Mouse (Mus musculus): Measurements from ENCODE around the gene Ankrd45. TPM values are rescaled to one million over a fixed set of nuclear protein-coding genes. Genes with fewer than 3 reads are reported as not detected.
"Not testable (repeated sequence)": the region's sequence is repeated elsewhere in the genome, so short reads cannot be mapped to it uniquely, and the experiment has no call there.

Ankrd45 gene
- polyA plus RNA-seq, 1 experiment from 2014 or later: 27.1 TPM

DNA sequence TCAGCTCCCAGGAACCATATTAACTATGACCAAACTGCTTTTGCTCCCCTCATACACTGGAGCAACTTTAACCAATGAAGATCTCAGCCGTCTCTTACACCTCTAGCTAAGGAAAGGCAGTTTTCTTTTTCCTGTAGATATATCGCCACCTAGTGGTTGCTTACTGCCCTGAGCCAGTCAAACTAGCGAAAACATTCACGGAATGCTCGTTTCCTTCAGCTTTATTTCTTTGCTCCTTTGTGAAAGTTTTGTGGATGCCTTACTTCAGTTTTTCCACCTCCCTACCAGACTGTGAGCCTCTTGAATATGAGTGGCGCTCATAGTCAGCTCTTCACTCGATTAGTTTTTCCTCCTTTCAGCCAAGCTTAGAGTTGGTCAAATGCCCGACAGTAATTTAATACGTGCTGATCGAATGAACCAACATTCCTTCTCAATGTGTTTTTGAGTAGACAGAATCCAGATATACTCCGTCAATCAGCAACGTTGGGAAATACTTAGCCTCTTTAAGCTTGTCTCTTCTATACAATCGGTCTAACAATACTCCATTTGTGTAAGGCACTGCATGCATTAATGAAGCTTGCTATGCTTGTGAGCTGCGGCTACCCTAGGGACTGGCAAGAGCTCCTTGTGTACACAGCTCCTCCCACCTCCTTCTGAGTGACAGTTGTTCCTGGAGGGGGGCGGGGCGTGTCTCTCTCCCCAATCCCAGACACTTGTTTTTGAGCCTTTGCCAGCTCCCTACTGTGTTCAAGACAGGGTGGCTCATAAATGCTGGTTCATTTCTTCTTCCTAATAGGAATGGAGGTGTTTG, 53.3 kb downstream of the Ankrd45 start:
- WGBS: under 1% methylated on average over 16 of the region's 16 CpGs
- peak; percentile 98 for ATAC-seq (replicated peaks)

GRCm38 (mm10) chr1:161196364-161196763, 53.9 kb downstream of the Ankrd45 start:
- H3K36me3 ChIP-seq (replicated peaks); H3K9me3 ChIP-seq; ATAC-seq (replicated peaks); H3K4me1 ChIP-seq; H3K27me3 ChIP-seq (replicated peaks): not testable (repeated sequence)
- Histone ChIP-seq H3K9ac (peak overlapping the region; percentile 16; the same call in 1 of the 2 replicates), H3K4me2 (peak overlapping the region; percentile 51), H3K27ac (peak overlapping the region; percentile 54; the same call in 1 of the 2 replicates), H3K4me3 (peak overlapping the region; percentile 32)
- WGBS: 47% methylated on average over 11 of the region's 11 CpGs

More for the DNA sequence above, 53.3 kb downstream of the Ankrd45 start:
- Histone ChIP-seq H3K27ac (peak overlapping the region; percentile 54; the same call in 1 of the 2 replicates), H3K36me3 (replicated peaks) (no peaks in the 10 kb centered on the region), H3K9ac (peak overlapping the region; percentile 16; the same call in 1 of the 2 replicates), H3K27me3 (replicated peaks) (no peaks in the 10 kb centered on the region), H3K4me3 (peak overlapping the region; percentile 32), H3K9me3 (no peaks in the 10 kb centered on the region), H3K4me2 (peak overlapping the region; percentile 51), H3K4me1 (peaks cover 8% of the 10 kb centered on the region)

- Histone ChIP-seq H3K27me3 (replicated peaks) (no peaks in the 10 kb centered on the region), H3K27ac (no peak overlapping the region), H3K36me3 (replicated peaks) (no peaks in the 10 kb centered on the region), H3K4me3 (no peak overlapping the region), H3K4me1 (peaks cover 8% of the 10 kb centered on the region), H3K9ac (no peak overlapping the region), H3K9me3 (no peaks in the 10 kb centered on the region), H3K4me2 (no peak overlapping the region)
- ATAC-seq (replicated peaks): no peak
- 80% methylated on average over 5 of the region's 5 CpGs for WGBS
Measured at GRCm38 (mm10) chr1:161199856-161200255, 57.4 kb downstream of the Ankrd45 start.

DNA sequence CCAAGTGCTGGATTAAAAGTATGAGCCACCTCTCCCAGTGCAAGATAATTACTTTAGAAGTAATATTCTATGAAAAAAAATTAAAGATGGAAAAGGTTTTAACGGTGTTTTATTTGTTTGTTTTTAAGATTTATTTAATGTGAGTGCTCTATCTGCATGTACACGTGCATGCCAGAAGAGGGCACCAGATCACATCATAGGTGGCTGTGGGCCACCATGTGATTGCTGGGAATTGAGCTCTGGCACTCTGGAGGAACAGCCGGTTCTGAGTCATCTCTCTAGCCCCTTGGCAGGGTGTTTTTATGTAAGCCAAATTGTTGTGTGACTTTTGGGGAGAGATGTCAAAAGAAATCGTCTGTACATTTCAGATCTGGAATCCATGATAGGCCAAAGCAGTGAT, 72.0 kb downstream of the Ankrd45 start:
- no peak overlapping the region for H3K4me2 ChIP-seq
- no peak overlapping the region for H3K4me3 ChIP-seq
- WGBS: 31% methylated on average over 4 of the region's 4 CpGs
- H3K27me3 ChIP-seq (replicated peaks): no peaks in the 10 kb centered on the region
- H3K9ac ChIP-seq: no peak overlapping the region
- H3K9me3 ChIP-seq: no peaks in the 10 kb centered on the region
- no peak for ATAC-seq (replicated peaks)
- no peaks in the 10 kb centered on the region for H3K36me3 ChIP-seq (replicated peaks)
- no peaks in the 10 kb centered on the region for H3K4me1 ChIP-seq
- H3K27ac ChIP-seq: no peak overlapping the region

GRCm38 (mm10) chr1:161219816-161220215, 77.3 kb downstream of the Ankrd45 start:
- H3K4me2 ChIP-seq: no peak overlapping the region
- ATAC-seq (replicated peaks): no peak
- no peaks in the 10 kb centered on the region for H3K4me1 ChIP-seq
- 73% methylated on average over 3 of the region's 3 CpGs for WGBS
- H3K27ac ChIP-seq: no peak overlapping the region
- H3K36me3 ChIP-seq (replicated peaks): no peaks in the 10 kb centered on the region
- no peaks in the 10 kb centered on the region for H3K9me3 ChIP-seq
- no peak overlapping the region for H3K4me3 ChIP-seq
- no peak overlapping the region for H3K9ac ChIP-seq
- H3K27me3 ChIP-seq (replicated peaks): no peaks in the 10 kb centered on the region

Other genes starting within 250 kb of the Ankrd45 start
- 7.6 and 8.0 TPM in 2 replicates for gene Rc3h1, start 236.3 kb upstream of the Ankrd45 start, polyA plus RNA-seq (2015; fragmentation: Nextera tagmentation; extraction: Ambion mirVana)
- 3.9 and 4.4 TPM in 2 replicates for gene Serpinc1, start 164.1 kb upstream of the Ankrd45 start, polyA plus RNA-seq (2015; fragmentation: Nextera tagmentation; extraction: Ambion mirVana)
- gene Zbtb37, start 107.8 kb upstream of the Ankrd45 start, polyA plus RNA-seq (2015; fragmentation: Nextera tagmentation; extraction: Ambion mirVana): 14.1 and 15.3 TPM in 2 replicates
- gene Dars2, start 72.0 kb upstream of the Ankrd45 start, polyA plus RNA-seq (2015; fragmentation: Nextera tagmentation; extraction: Ambion mirVana): 24.4 and 24.8 TPM in 2 replicates
- gene Cenpl, start 72.0 kb upstream of the Ankrd45 start, polyA plus RNA-seq (2015; fragmentation: Nextera tagmentation; extraction: Ambion mirVana): 10.0 and 12.2 TPM in 2 replicates
- gene Klhl20, start 11.2 kb upstream of the Ankrd45 start, polyA plus RNA-seq (2015; fragmentation: Nextera tagmentation; extraction: Ambion mirVana): 16.1 and 18.1 TPM in 2 replicates
- gene Tex50, start 16.6 kb downstream of the Ankrd45 start, polyA plus RNA-seq (2015; fragmentation: Nextera tagmentation; extraction: Ambion mirVana): 1.0 and 1.3 TPM in 2 replicates
- 126 and 140 TPM in 2 replicates for gene Prdx6, start 108.5 kb downstream of the Ankrd45 start, polyA plus RNA-seq (2015; fragmentation: Nextera tagmentation; extraction: Ambion mirVana)